Mouse (Mus musculus) thymus, postnatal 0 days (tissue): ENCODE measurements around the gene Tmem161a. TPM values are rescaled to one million over a fixed set of nuclear protein-coding genes. Genes with fewer than 3 reads are reported as not detected.

ENCODE experiments used
- DNase-seq: peaks from one replicate; pipeline ENCODE4 v3.0.0-alpha.2; 2015; ENCODE audit warnings: low spot score
- polyA plus RNA-seq: library from polyadenylated mRNA; unstranded; fragments of >200 nt; fragmentation: Nextera tagmentation; extraction: Ambion mirVana; gene quantifications from 2 replicates; pipeline ENCODE4 v1.2.1, GENCODE M21; 2015

Tmem161a gene
- polyA plus RNA-seq = 41.5 and 44.1 TPM in 2 replicates

DNA sequence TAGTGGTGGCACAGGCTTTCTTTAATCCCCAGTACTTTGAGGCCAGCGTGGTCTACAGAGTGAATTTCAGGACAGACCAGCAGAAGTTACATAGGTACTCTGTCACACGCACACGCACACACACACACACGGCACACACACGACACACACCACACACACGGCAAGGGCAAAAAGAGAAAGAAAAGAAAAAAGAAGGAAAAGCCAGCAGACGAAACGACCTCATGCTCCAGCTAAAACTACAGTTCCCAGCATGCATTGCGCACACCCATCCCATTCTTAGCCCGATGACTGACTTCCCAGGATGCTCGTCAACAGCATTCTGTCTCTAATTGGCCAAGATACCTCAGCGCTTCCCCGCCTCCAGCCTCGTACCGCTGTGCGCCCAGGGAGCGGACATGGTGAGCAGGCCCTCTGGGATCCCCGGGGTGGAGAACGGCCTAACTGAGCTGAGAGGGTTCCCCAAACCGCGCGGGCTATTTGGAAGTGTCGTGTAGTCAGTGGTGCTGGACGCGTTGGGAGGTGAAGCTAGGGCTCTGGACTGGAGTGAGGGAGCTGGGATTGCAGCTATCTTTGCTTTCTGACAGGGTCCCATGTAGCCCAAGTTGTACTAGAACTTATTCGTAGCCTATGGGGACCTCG is at the start of gene Tmem161a:
Gene Tmem161a, plus strand, starts transcription at position 314 of the 639 bp plus-strand sequence.
- DNase-seq = peak; percentile 93

DNA sequence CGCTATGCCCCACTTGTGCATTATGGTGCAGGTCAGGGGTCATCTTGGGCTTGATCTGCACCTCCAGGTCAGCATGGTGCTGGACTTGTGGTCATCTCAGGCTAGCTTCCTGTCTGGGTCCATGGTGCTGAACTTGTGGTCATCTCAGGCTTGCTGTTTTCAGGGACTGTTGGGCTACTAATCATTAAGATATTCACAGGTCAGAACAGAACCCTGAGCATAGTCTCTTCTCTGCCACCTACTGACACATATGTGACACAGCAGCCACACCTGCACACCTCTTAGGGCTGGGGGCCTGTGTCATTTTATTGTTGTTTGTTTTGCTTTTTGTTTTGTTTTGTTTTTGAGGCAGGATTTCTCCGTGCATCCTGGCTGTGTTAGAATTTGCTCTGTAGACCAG is 49.3 kb upstream of the Tmem161a start:
- DNase-seq = no peak

DNA sequence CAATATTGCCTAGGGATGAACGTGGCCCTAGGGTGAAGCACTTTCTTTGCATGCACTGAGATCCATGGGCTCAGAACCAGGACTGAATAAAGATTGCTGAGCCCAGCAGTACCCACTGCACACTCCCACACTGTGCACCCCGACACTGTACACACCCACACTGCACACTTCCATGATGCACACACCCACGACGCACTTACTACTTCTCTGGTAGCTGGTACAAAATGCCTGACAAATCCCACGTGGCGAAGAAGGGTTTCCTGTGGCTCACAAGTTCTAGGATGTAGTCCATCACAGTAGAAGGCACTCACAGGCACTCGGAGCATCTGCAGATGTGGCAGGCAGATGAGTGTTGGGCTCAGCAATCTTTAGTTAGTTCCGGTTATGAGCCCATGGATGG is 47.2 kb upstream of the Tmem161a start:
- no peak for DNase-seq

DNA sequence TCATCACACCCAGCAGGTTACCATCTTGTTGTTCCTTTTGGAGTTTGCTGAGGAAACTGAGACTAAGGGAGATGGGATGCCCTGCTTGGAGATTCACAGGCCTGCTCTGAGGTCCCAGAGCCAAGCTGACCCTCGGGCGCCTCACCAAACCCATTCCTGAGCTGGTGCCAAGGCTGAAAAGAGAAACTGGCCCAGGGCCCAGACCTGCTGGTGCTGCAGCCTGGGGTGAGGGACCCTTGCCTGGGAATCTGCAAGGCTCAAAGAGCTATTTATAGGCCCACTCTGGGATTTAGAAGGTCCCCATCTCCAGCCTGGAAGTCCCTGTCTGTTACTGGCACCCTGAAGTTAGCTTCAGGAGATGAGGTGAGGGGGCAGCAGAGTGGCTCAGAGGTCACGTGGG is 43.7 kb upstream of the Tmem161a start:
- DNase-seq = no peak

DNA sequence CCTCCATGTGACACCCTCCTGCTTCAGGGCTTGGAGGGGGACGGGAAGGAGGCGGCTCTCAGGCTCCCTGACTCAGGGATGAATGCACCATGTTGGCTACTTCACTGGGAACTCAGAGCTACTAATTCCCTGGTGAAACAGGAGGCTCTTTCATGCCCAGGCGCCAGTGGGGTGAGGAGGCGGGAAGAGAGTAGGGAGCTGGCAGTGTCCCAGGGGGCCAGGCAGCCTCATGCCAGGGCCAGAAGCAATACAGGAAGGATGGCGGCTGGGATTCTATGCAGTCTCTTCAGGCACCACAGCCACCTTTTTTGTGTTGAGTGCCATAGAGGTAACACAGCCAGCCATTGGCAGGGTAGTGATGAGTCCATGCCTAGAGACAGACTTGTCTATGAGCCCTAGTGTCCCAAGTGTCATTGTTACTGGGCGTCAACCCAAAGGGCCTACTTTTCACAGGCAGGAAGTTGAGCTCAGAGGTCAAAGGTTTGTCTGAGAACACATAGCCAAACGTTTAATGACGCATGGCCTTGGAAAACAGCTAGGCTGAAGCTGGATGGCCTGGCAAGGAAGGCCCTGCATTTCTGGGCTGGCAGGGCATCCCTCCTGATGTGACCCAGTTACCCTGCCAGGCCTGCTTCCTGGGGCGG is 42.7 kb upstream of the Tmem161a start:
- no peak for DNase-seq

DNA sequence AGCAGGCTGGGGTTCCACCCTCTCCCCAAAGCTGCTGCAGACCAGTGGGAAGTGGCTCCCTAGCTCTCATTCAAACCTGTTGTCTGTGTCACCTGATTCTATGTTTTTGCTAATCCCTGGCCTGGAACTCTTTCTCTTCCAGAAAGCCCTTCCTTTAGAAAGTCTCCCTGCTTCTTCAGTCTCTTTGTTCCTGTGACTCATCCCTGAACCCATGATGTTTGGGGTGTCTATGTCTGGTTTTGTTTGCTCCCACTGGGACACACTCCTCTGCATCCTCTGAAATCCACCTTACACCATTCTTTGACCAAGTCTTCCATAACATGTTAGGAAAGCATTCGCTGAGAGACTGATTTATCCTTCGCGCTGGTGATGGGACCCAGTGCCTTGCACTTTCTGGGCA is 42.1 kb upstream of the Tmem161a start:
- no peak for DNase-seq

DNA sequence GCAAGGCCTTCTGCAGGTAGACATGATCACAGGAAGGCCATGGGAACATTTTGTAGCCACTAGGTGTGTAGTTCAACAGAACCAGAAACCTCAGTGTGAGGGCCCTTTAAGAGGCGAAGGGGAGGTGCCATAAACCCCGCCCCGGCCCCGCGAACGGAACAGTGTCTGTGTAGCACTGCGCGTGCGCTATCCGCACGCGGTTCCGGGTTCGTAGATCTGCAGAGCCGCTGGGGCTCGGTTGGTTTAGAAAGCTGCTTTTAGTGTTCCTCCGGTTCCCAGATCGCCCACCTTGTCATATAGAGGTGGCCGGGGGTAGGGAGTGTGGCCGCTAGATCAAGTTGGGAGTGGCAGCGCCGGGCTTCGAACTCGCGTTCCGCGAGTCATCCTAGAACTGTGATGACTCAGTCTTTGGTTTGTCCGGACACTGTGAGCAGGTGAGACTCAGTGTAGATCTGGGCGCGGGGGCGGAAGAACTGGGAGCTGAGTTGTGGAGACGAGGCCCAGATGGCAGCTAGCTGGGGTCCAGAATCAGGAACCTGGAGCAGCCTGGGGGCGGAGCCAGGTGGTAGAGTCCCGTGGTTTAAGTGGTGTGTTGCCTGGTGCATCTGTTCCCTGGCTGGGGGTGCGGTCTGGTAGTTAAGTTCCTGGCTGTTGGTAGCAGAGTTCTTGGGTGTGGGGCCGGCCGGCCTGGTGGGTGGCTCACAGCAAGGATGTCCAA is 40.8 kb upstream of the Tmem161a start, which contains the start of gene Nr2c2ap:
Gene Nr2c2ap, plus strand, starts transcription at position 168 of the 718 bp plus-strand sequence.
- peak; percentile 91 for DNase-seq

DNA sequence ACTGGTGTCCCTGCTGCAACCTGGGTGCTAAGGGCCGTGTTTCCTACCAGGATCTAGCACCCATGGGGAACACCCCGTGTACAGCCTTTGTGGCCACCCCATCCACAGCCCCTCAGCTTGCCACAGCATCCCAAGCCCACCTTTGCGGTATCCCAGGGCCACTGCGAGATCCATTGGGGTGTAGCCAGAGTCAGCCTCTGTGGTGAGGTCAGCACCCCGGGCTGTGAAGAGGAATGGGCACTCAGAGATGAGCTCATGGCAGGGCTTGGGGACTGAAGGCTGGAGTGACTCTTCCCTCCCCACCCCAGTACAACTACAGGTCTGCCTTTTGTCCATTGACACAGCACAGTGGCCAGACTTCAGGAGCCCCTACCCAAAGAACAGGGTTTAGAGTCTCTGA is 38.1 kb upstream of the Tmem161a start:
- no peak for DNase-seq

DNA sequence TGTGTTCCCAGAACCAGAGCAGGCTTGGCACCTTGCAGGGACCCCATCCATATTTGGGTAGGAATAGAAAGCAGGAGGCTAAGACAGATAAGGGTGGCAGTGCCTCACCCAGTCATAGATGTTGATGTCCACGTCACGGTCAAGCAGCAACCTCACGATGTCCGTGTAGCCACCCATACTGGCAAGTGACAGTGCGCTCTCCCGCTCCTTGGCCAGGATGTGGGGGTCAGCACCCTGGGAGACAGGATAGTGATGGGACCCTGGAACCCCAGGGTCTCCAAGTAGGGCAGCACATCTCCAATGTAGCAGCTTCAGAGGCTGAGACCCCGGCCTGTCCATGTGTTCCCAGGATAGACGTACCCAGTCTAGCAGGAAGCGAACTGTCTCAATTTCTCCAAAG is 37.2 kb upstream of the Tmem161a start:
- DNase-seq = no peak

DNA sequence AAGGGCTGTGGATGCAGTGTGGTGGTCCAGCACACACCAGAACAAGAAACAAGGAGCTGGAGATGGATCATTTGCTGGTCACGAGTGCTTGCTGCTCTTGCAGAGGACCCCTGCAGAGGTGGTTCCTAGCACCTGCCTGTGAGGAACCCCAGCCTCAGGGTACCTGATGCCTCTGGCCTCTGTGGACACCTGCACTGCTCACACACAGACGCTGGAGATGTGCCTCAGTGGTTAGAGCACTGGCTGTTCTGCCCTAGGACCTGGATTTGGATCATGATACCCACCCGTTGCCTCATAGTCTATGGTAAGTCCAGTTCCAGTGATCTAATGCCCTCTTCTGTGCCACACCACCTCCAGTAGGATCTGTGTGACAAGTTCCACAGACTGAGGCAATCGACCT is 35.6 kb upstream of the Tmem161a start:
- DNase-seq = no peak

DNA sequence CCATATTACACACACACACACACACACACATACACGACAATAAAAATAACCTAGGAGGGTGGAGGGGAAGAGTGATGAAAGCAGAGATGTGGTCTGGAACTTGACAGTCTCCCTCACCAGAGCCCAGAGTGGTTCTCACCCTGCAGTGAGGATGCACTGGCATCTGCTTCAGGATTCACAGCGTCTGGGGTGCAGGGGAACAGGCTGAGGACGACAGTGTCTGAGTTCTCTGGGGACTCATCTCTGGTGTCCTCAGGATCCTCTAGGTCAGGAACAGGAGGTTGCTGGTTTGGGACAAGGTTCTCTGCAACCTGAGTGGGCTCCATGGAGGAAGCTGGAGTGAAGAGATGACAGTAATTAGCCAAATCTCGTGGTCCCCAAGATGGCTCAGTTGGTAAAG is 34.3 kb upstream of the Tmem161a start:
- no peak for DNase-seq

DNA sequence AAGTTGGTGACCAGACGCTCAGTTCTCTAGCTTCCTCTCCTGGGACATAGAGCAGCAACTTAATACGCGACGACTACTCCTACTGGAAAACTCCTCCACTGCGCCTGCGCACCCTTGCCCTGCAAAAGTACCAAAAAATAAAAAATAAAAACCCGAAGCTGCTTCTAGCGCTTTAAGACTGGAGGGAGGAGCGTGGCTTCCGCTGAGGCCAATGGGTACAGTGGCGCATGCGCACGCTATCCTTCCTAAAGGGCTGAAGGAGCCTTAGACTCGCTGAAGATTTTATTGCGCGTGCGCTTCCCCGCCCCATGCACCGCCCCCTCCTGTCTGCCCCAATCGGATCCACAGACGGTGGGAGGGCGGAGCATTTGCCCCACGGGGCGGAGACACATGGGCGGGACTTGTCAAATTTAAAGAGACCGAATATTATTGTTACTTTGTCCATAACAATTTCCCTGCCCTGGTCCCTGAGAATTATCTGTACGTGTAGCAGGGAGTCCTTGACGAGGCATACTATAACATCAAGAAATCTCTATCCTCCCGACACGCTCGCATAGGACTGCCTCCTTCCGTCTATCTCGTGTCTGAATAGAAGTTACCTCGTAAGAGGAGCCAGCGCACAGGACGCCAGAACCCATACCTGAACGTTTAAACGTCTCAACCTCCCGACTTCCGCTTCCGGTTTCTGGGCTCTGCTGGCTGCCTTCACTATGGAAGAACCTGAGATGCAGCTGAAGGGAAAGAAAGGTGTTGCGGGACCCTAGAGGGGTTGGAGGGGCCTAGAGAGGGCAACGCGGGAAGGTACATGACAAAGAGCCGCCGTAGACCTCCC is 32.9 kb upstream of the Tmem161a start, which contains the start of the genes Rfxank, Borcs8 and Mef2b:
Gene Rfxank, minus strand, starts transcription at position 129 of the 832 bp plus-strand sequence.
Gene Borcs8, plus strand, starts transcription at position 474 of the 832 bp plus-strand sequence.
Gene Mef2b, plus strand, starts transcription at position 686 of the 832 bp plus-strand sequence.
- peak; percentile 100 for DNase-seq

DNA sequence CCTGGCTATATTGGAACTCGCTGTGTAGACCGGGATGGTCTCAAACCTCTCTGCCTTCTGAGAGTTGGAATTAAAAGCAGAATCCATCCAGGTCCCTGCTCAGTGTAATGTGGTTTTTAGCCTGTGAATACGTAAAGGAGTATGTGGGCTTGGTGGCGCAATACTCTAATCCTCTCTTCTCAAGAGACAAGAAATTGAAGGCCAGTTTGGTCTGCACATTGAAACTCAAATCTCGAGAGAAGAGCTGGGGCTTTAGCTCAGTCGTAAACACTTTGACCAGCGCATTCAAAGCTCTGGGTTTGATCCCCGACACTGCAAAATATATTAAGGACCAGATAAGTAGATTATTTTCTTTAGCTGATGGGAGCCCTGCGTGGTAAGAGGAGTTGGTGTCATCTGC is 32.2 kb upstream of the Tmem161a start:
- DNase-seq = peak; percentile 32

DNA sequence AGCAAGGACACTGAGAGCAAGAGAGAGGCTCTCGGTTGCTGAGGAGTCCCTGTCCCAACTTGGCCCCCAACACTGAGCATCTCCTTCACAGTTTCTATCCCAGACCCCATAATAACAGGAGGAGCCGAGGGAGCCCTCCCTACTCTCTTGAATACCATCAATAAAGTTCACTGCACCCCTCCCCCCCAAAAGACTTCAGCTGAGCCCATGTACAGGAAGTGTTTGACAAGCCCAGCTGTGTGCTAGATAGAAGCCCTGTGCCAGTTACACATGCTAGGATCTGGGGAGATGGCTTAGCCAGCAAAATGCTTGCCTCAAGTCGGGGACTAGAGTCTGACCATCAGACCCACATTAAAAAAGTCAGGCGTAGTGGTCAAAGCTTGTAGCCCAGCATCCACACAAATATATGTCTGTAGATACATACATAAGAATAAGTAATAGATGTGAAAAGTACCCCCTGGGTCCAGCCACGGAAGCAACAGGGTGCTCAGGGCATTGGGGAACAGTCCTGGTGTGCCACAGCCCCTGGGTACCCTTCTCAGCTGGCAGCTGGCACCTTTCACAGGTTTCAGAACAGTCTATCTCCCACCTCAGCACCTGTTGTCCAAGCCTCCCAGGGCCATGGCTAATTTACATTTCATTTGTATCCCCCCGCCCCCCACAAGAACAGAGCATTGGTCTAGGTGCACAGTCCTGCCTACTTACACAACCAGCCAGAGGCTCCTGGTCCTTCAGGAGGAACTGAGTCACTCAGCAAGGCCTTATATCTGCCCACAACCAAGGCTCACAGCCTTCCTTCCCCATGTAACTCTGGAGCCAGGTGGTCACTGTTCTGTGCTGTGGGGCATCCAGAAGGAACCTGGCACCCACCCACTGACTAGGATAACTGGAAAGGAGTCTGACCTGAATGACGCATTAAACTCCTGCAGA is 24.2 kb upstream of the Tmem161a start:
- DNase-seq = peak; percentile 85

DNA sequence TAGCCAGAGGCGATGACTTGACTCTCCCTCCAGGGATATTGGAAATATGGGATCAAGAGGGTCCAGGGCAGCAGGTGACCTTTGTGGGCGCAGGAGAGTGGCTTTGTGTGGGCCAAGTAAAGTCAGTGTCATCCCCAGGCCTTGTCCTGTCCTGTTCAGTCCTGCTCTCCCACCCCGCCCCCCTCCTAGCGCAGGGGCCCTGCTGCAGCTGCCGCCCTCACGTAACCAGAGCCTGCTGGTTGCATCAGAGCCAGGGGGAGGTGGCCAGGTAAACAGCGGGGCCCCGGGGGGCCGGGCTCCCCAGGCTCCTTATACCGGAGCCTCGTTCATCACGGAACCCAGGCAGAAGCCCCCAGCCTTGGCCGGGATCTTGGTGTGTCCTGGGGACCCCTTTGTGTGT is 22.0 kb upstream of the Tmem161a start:
- DNase-seq = no peak

DNA sequence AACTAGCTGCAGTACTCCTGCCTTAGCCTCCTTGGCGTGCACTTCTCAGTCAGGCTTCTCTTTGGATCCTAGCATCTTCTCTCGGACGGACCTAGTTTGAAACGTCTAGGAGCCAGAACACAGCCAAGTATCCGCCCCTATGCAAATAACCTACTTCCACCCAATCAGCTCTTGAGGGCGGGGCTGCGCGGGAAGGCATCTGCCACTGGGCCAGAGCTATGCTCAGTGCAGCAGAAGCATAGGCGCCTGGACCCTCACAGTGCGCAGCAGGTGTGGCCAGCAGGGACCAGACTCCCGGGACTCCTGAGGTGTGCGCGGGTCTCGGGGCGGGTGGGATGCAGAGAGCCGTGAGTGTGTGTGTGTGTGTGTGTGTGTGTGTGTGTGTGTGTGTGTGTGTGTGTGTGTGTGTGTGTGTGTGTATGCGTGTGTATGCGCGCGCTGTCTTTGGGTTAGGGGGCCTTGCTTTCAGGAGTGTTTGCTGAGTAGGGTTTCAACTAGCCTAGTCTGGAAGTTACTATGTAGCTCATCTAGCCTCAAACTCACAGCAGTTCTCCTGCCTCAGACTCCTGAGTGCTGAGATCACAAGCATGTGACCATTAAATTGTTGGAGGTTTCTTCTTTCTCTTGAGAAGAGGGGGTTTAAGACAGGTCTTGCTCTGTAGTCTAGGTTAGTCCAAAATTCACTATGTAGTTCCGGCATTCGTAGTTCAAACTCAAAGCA is 19.5 kb upstream of the Tmem161a start:
- peak; percentile 90 for DNase-seq

DNA sequence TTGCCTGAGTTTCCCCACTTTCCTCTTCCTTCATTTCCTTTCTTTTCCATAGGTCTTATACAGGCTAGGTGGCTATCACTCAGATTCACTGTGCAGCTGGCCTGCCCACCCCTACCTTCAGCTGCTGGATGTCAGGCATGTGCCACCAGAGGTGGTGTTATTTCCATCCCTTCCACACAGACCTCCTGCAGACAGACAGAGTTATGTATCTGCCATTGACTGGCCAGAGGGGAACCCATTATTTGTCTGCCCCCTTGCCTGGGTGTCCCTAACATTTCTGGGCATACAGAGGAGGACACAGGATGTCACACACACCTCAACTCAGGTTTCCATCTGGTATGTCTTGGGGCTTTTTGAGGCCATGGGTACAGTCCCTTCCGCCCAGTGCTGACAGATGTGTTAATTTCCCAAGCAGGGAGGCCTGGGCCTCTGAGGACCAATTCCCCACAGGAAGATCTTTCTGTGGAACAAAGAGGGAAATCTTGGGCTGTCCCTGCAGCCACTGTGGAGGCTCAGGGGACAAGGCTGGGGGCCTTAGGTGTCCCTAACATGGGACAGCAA is 14.8 kb upstream of the Tmem161a start:
- DNase-seq = no peak

DNA sequence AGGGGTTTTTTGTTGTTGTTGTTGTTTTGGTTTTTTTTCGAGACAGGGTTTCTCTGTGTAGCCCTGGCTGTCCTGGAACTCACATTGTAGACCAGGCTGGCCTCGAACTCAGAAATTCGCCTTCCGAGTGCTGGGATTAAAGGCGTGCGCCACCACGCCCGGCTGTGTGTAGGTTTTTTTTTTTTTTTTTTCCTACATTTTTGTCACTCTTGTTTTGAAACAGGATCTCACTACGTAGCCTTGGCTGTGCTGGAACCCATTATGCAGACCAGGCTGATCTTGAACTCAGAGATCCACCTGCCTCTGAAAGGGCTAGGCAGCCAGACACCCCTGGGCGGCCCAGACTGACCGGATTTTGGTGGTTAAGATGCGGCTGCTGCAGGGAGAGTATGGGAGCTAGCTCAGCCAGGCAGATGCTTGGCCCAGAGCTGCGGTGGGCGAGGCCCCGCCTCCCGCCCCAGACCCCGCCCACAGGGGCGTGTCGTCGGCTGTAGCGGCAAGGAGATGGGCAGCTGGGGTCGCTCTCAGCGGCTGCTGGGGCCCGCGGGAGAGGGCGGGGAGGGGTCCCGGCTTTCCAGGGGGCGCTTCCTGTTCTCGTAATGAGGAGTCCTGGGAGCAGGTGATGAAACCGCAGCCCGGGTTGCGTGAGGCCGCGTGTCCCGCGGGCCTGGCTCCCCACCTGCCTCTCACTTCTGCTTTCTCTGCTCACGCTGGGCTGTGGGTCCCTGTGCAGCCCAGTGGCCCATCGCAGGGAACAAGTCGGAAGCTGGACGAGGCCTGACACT is 13.9 kb upstream of the Tmem161a start:
- DNase-seq = peak; percentile 91
